Mouse (Mus musculus) heart, embryonic 16.5 days (tissue): ENCODE measurements around the gene Itih3. TPM values are rescaled to one million over a fixed set of nuclear protein-coding genes. Genes with fewer than 3 reads are reported as not detected.

Experiments used
- ATAC-seq: fragments of 200-750 bp; cut with Nextera tagmentation; replicated peaks from 2 replicates; pipeline ENCODE4 v1.8.0; 2017; ENCODE audit warnings: moderate number of reproducible peaks; ENCODE audit not compliant: insufficient read depth, low FRiP score; ENCODE audit errors: extremely low read depth
- H3K27ac ChIP-seq: fragments of 300-500 bp; sonication (generic); 2 replicates; pipeline ENCODE4 v1.5.1; 2014; ENCODE audit warnings: mild to moderate bottlenecking, low read length, control low read depth, moderate library complexity
- H3K27me3 ChIP-seq: fragments of 300-500 bp; sonication (generic); 2 replicates; pipeline ENCODE4 v1.6.1; 2014; ENCODE audit warnings: low read length, mixed read lengths; ENCODE audit not compliant: control insufficient read depth, insufficient read depth
- H3K36me3 ChIP-seq: fragments of 300-500 bp; sonication (generic); 2 replicates; pipeline ENCODE4 v1.6.1; 2014; ENCODE audit not compliant: control insufficient read depth, insufficient read depth
- H3K4me1 ChIP-seq: fragments of 300-500 bp; sonication (generic); 2 replicates; pipeline ENCODE4 v1.6.1; 2014; ENCODE audit warnings: low read length, mixed read lengths; ENCODE audit not compliant: control insufficient read depth, insufficient read depth
- H3K4me2 ChIP-seq: fragments of 300-500 bp; sonication (generic); 2 replicates; pipeline ENCODE4 v1.6.1; 2014; ENCODE audit warnings: low read depth, mild to moderate bottlenecking, control low read depth, low read length
- H3K4me3 ChIP-seq: fragments of 300-500 bp; sonication (generic); 2 replicates; pipeline ENCODE4 v1.5.1; 2014; ENCODE audit warnings: mild to moderate bottlenecking, control low read depth, low read length
- H3K9ac ChIP-seq: fragments of 300-500 bp; sonication (generic); 2 replicates; pipeline ENCODE4 v1.6.1; 2014; ENCODE audit warnings: low read length, control low read depth
- H3K9me3 ChIP-seq: fragments of 300-500 bp; sonication (generic); replicated peaks from 2 replicates; pipeline ENCODE4 v1.6.1; 2016; ENCODE audit warnings: low read length; ENCODE audit not compliant: control insufficient read depth
- WGBS: fragments of 180-500 bp; shearing (Covaris S2); extraction: QIAGEN DNeasy Blood & Tissue Kit; methylation state at CpG from one replicate; pipeline ENCODE4 v1.1.7; 2014; 5-methylcytosine and 5-hydroxymethylcytosine counted together
- polyA plus RNA-seq: library from polyadenylated mRNA; unstranded; fragments of >200 nt; fragmentation: Nextera tagmentation; extraction: Ambion mirVana; gene quantifications from 2 replicates; pipeline ENCODE4 v1.2.1, GENCODE M21; 2015

The Itih3 gene
- polyA plus RNA-seq, result 1.1 and 1.5 TPM in 2 replicates

DNA sequence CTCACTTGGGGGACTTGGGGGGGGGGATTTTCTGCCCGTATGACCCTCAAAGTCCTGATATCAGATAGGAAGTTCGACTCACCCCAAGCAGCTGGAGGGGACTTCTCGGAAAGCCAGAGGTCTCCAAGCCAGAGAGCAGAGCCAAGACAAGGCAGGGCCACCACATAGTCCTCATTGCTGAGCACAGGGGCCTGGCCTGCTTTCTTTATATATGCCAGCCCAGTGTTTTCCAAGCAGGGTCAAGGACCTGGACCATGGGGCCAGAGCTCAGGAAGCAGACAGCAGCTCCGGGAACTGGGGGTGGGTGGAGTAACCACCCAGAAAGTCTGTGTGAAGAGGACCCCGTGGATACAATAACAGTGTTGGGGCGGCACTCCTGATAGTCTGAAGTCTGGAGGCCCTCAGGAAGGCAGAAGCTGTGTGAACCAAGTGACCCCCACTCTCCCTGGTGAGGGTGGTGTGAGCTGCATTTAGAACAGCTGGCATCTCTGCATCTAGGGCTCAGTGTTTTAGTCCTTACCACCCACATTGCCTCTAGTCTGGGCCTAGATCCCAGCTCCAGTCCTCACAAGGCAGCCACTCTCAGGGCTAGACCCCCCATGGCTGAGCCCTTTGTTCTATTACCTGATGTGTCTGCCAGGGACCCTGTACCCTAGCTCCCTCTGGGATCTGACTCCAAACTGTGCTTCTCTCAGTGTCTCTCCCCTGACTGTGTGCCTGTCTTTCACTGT lies at the start of gene Itih3:
Gene Itih3 (minus strand): TSS at position 386 of the 731 bp plus-strand sequence.
- 0 out of 2 replicates have a peak, but pooled peaks have one; percentile 32 for ATAC-seq
- Histone ChIP-seq H3K4me1 (peaks cover 2% of the 10 kb centered on the region; the same call in 1 of the 2 replicates), H3K9ac (no peak within 1 kb of the TSS), H3K4me2 (no peak within 1 kb of the TSS), H3K4me3 (no peak within 1 kb of the TSS), H3K27me3 (no peaks in the 10 kb centered on the region), H3K27ac (no peak within 1 kb of the TSS), H3K9me3 (no peaks in the 10 kb centered on the region), H3K36me3 (no peaks in the 10 kb centered on the region)
- 43% methylated on average over 6 of the region's 6 CpGs for WGBS

GRCm38 (mm10) chr14:30960366-30960765 lies 36.8 kb upstream of the Itih3 start:
- Histone ChIP-seq H3K9ac (no peak overlapping the region), H3K36me3 (no peaks in the 10 kb centered on the region), H3K27me3 (no peaks in the 10 kb centered on the region), H3K27ac (no peak overlapping the region), H3K4me1 (no peaks in the 10 kb centered on the region), H3K4me3 (no peak overlapping the region), H3K9me3 (no peaks in the 10 kb centered on the region), H3K4me2 (no peak overlapping the region)
- 85% methylated on average over 1 of the region's 1 CpGs for WGBS
- no peak for ATAC-seq

GRCm38 (mm10) chr14:30959031-30959430 lies 35.5 kb upstream of the Itih3 start:
- WGBS, result 89% methylated on average over 4 of the region's 4 CpGs
- H3K4me1 ChIP-seq, result no peaks in the 10 kb centered on the region
- no peaks in the 10 kb centered on the region for H3K27me3 ChIP-seq
- no peak overlapping the region for H3K27ac ChIP-seq
- no peaks in the 10 kb centered on the region for H3K9me3 ChIP-seq
- H3K4me3 ChIP-seq, result no peak overlapping the region
- no peak overlapping the region for H3K4me2 ChIP-seq
- H3K36me3 ChIP-seq, result no peaks in the 10 kb centered on the region
- H3K9ac ChIP-seq, result no peak overlapping the region
- no peak for ATAC-seq

- Histone ChIP-seq H3K4me2 (no peak overlapping the region), H3K9ac (no peak overlapping the region), H3K9me3 (no peaks in the 10 kb centered on the region), H3K4me3 (no peak overlapping the region), H3K36me3 (no peaks in the 10 kb centered on the region), H3K27me3 (no peaks in the 10 kb centered on the region), H3K4me1 (no peaks in the 10 kb centered on the region), H3K27ac (no peak overlapping the region)
- ATAC-seq, result no peak
- WGBS, result 60% methylated on average over 2 of the region's 2 CpGs
Measured at GRCm38 (mm10) chr14:30958517-30958916, 35.0 kb upstream of the Itih3 start.

GRCm38 (mm10) chr14:30951154-30951825 lies 27.7 kb upstream of the Itih3 start, which contains the start of gene Nek4:
Gene Nek4, plus strand, starts transcription at chr14:30951377.
- no peaks in the 10 kb centered on the region for H3K27me3 ChIP-seq
- peak within 1 kb of the TSS; percentile 54 for H3K27ac ChIP-seq
- H3K4me1 ChIP-seq, result peaks cover 8% of the 10 kb centered on the region
- peak within 1 kb of the TSS; percentile 91 for H3K4me3 ChIP-seq
- H3K36me3 ChIP-seq, result no peaks in the 10 kb centered on the region
- 0% methylated on average over 57 of the region's 57 CpGs for WGBS
- ATAC-seq, result peak; percentile 99
- H3K9ac ChIP-seq, result peak within 1 kb of the TSS; percentile 90
- H3K9me3 ChIP-seq, result no peaks in the 10 kb centered on the region
- H3K4me2 ChIP-seq, result peak within 1 kb of the TSS; percentile 89

DNA sequence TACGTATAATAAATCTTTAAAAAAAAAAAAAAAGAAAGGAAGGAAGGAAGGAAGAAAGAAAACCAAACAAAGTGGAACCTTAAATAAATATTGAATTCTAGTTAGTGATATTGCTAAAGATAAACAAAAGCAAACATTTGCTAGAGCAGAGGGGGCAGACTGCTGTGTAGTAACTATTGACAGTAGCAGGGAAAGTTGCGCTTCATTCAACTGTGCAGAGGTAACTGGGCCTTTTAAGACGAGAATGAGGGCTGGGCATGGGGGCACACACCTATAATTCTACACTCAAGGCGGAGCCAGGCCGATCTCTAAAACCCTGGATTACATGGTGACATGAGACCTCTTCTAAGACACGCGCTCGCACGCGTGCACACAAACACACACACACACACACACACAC lies 26.4 kb upstream of the Itih3 start:
- no peak overlapping the region for H3K27ac ChIP-seq
- H3K9me3 ChIP-seq, result no peaks in the 10 kb centered on the region
- no peak for ATAC-seq
- WGBS, result 95% methylated on average over 10 of the region's 10 CpGs
- H3K9ac ChIP-seq, result no peak overlapping the region
- H3K4me2 ChIP-seq, result no peak overlapping the region
- H3K36me3 ChIP-seq, result no peaks in the 10 kb centered on the region
- H3K4me3 ChIP-seq, result no peak overlapping the region
- H3K27me3 ChIP-seq, result no peaks in the 10 kb centered on the region
- peaks cover 8% of the 10 kb centered on the region for H3K4me1 ChIP-seq

DNA sequence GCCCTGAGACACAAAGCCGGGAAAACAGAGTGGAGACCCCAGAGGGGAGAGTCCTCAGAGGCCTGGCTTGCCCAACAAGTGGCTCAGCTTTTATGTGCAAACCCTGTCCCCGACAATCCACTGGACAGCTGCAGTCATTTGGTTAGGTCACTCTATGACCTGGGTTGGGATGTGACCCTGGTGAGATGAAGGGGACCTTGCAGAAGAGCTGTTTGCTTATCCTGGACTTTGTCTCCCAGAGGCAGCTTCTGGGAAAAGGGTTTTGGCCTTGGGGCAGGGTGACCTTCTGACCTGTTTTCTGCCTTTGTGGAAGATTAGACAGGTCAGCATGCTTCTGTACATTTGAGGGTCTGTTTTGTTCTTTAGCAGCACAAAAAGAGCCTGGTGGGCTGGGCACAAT lies 21.2 kb upstream of the Itih3 start:
- Histone ChIP-seq H3K9me3 (no peaks in the 10 kb centered on the region), H3K36me3 (no peaks in the 10 kb centered on the region), H3K27ac (no peak overlapping the region), H3K4me2 (no peak overlapping the region), H3K4me1 (no peaks in the 10 kb centered on the region), H3K4me3 (no peak overlapping the region), H3K27me3 (no peaks in the 10 kb centered on the region), H3K9ac (no peak overlapping the region)
- ATAC-seq, result no peak
- WGBS, result 76% methylated on average over 2 of the region's 2 CpGs

DNA sequence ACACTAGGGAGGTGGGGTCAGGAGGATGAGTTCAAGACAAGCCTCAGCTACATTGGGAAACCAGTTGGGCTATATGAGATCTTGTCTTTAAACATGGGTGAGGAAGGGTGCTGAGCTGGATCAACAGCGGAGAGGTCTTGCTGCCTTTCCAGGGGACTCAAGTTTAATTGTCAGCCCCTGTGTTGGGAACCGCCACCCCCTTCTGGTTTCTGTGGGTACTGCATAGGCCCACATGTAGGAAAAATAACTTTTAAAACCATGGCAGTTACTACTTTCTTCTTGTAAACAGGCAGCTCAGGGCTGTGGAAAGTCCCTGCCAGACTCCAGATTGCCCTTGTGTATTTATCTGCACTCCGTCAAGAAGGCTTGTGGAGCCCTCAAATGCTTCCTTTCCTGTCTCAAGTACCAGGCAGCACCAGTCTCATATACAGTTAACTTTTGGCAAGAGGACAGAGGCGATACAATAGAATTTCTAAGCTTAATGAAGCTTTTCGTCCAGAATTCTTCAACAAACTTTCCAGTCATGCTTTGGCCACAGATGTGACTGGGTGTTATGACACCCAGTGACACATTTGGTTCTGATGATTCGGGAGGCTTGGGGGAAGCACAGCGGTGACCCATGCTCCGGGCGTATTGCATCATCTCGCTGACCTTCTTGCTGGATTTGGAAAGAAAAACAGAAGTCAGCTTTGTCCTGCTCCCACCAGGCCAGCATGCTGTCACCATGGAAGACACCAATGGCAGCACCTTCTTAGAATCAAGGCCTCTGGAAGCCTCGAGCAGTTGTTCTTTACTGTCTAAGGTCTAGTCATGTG lies 20.5 kb upstream of the Itih3 start:
- Histone ChIP-seq H3K4me2 (no peak overlapping the region), H3K9ac (no peak overlapping the region), H3K27me3 (no peaks in the 10 kb centered on the region), H3K27ac (no peak overlapping the region), H3K4me1 (no peaks in the 10 kb centered on the region), H3K4me3 (no peak overlapping the region), H3K36me3 (no peaks in the 10 kb centered on the region), H3K9me3 (no peaks in the 10 kb centered on the region)
- WGBS, result 55% methylated on average over 11 of the region's 11 CpGs
- no peak for ATAC-seq
